Mouse (Mus musculus) lung, postnatal 0 days (tissue): Measurements from ENCODE around the gene Adgrf1. TPM values are rescaled to one million over a fixed set of nuclear protein-coding genes. Genes with fewer than 3 reads are reported as not detected.

Experiments
- ATAC-seq: fragments of 200-750 bp; cut with Nextera tagmentation; 2 replicates; pipeline ENCODE4 v1.8.0; 2017; ENCODE audit warnings: moderate library complexity
- DNase-seq: peaks from one replicate; pipeline ENCODE4 v3.0.0-alpha.2; 2016; ENCODE audit warnings: low spot score
- H3K27ac ChIP-seq: fragments of 300-500 bp; sonication (generic); 2 replicates; pipeline ENCODE4 v1.5.1; 2014; ENCODE audit warnings: antibody characterized with exemption, mild to moderate bottlenecking, low read length, mixed read lengths
- H3K27me3 ChIP-seq: fragments of 300-500 bp; sonication (generic); replicated peaks from 2 replicates; pipeline ENCODE4 v1.6.1; 2014; ENCODE audit warnings: low read length, mixed read lengths; ENCODE audit not compliant: insufficient read depth
- H3K36me3 ChIP-seq: fragments of 300-500 bp; sonication (generic); 2 replicates; pipeline ENCODE4 v1.6.1; 2014; ENCODE audit warnings: low read length, mixed read lengths; ENCODE audit not compliant: insufficient read depth
- H3K4me1 ChIP-seq: fragments of 300-500 bp; sonication (generic); 2 replicates; pipeline ENCODE4 v1.6.1; 2014; ENCODE audit warnings: antibody characterized with exemption, low read depth, low read length, mixed read lengths; ENCODE audit not compliant: insufficient read depth
- H3K4me2 ChIP-seq: fragments of 300-500 bp; sonication (generic); replicated peaks from 2 replicates; pipeline ENCODE4 v1.6.1; 2014; ENCODE audit warnings: low read depth, mild to moderate bottlenecking, low read length, moderate library complexity, mixed read lengths
- H3K4me3 ChIP-seq: fragments of 300-500 bp; sonication (generic); 2 replicates; pipeline ENCODE4 v1.5.1; 2014; ENCODE audit warnings: low read depth, low read length
- H3K9ac ChIP-seq: fragments of 300-500 bp; sonication (generic); replicated peaks from 2 replicates; pipeline ENCODE4 v1.6.1; 2014; ENCODE audit warnings: low read depth, mild to moderate bottlenecking
- H3K9me3 ChIP-seq: fragments of 300-500 bp; sonication (generic); 2 replicates; pipeline ENCODE4 v1.6.1; 2016; ENCODE audit warnings: low read length, mixed read lengths
- CTCF ChIP-seq: IDR thresholded peaks from 2 replicates; pipeline ENCODE4 v1.5.1; 2016; ENCODE audit warnings: antibody characterized with exemption, mild to moderate bottlenecking
- EP300 ChIP-seq: IDR thresholded peaks from 2 replicates; pipeline ENCODE4 v1.6.1; 2016; ENCODE audit warnings: antibody characterized with exemption, mild to moderate bottlenecking, control low read depth
- WGBS: fragments of 180-500 bp; shearing (Covaris S2); extraction: QIAGEN DNeasy Blood & Tissue Kit; methylation state at CpG from one replicate; pipeline ENCODE4 v1.1.7; 2014; 5-methylcytosine and 5-hydroxymethylcytosine counted together
- polyA plus RNA-seq: library from polyadenylated mRNA; unstranded; fragments of >200 nt; fragmentation: Nextera tagmentation; extraction: Ambion mirVana; gene quantifications from 2 replicates; pipeline ENCODE4 v1.2.1, GENCODE M21; 2015

Gene Adgrf1
- not detected in 2 replicates for polyA plus RNA-seq

GRCm38 (mm10) chr17:43270161-43270560, at the start of gene Adgrf1:
Gene Adgrf1, plus strand, starts transcription at chr17:43270329.
- Histone ChIP-seq H3K27me3 (no peaks in the 10 kb centered on the region), H3K27ac (no peak within 1 kb of the TSS), H3K4me1 (no peaks in the 10 kb centered on the region), H3K9me3 (no peaks in the 10 kb centered on the region), H3K4me2 (no peak within 1 kb of the TSS), H3K9ac (no peak within 1 kb of the TSS), H3K4me3 (no peak within 1 kb of the TSS), H3K36me3 (no peaks in the 10 kb centered on the region)
- no peak for TF ChIP-seq CTCF
- TF ChIP-seq EP300 = no peak
- no peak for DNase-seq
- ATAC-seq = no peak
- WGBS = 35% methylated on average over 6 of the region's 6 CpGs

GRCm38 (mm10) chr17:43226101-43226500, 44.0 kb upstream of the Adgrf1 start:
- no peak overlapping the region for H3K9ac ChIP-seq
- no peaks in the 10 kb centered on the region for H3K27me3 ChIP-seq
- DNase-seq = peak; percentile 22
- H3K4me2 ChIP-seq = no peak overlapping the region
- ATAC-seq = no peak
- no peak overlapping the region for H3K27ac ChIP-seq
- WGBS = 66% methylated on average over 6 of the region's 6 CpGs
- no peaks in the 10 kb centered on the region for H3K9me3 ChIP-seq
- H3K4me3 ChIP-seq = no peak overlapping the region
- H3K4me1 ChIP-seq = no peaks in the 10 kb centered on the region
- H3K36me3 ChIP-seq = no peaks in the 10 kb centered on the region
- no peak for TF ChIP-seq EP300
- TF ChIP-seq CTCF = no peak

GRCm38 (mm10) chr17:43229621-43230513, 40.3 kb upstream of the Adgrf1 start:
- H3K36me3 ChIP-seq = no peaks in the 10 kb centered on the region
- H3K4me2 ChIP-seq = peak overlapping the region; percentile 29
- WGBS = 32% methylated on average over 12 of the region's 12 CpGs
- no peak for TF ChIP-seq EP300
- peak; percentile 84 for TF ChIP-seq CTCF
- no peaks in the 10 kb centered on the region for H3K27me3 ChIP-seq
- ATAC-seq (peak; percentile 81), DNase-seq (peak; percentile 87)
- no peaks in the 10 kb centered on the region for H3K9me3 ChIP-seq
- no peak overlapping the region for H3K9ac ChIP-seq
- H3K27ac ChIP-seq = no peak overlapping the region
- H3K4me3 ChIP-seq = no peak overlapping the region
- no peaks in the 10 kb centered on the region; the same call in 1 of the 2 replicates for H3K4me1 ChIP-seq

GRCm38 (mm10) chr17:43230821-43231220, 39.3 kb upstream of the Adgrf1 start:
- Histone ChIP-seq H3K4me1 (no peaks in the 10 kb centered on the region; the same call in 1 of the 2 replicates), H3K4me3 (no peak overlapping the region), H3K27ac (no peak overlapping the region), H3K4me2 (no peak overlapping the region), H3K9ac (no peak overlapping the region), H3K27me3 (no peaks in the 10 kb centered on the region), H3K36me3 (no peaks in the 10 kb centered on the region), H3K9me3 (no peaks in the 10 kb centered on the region)
- 80% methylated on average over 7 of the region's 7 CpGs for WGBS
- ATAC-seq (no peak), DNase-seq (no peak)
- TF ChIP-seq CTCF = no peak
- no peak for TF ChIP-seq EP300

DNA sequence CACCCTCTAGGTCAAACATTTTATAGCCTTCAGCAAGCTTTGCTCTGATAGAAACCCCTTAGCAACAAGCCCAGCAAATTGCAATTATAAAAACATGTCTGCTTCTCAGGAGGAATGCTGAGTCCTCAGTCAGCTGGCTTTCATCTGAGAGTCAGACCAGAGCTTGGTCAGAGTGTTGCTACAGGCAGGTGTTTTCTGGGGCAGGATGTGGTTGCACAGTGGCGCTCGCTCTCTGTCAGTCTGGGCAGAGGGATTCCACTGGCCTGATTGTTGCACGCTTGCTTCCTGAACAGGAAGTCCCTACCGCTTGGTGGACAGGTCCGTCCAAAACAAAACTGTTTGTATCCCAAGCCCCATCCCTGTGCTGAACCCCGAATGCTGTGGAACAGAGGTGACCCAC, 37.4 kb upstream of the Adgrf1 start:
- no peak overlapping the region; the same call in 1 of the 2 replicates for H3K9ac ChIP-seq
- ATAC-seq = 0 out of 2 replicates have a peak, but pooled peaks have one; percentile 16
- H3K4me2 ChIP-seq = peak overlapping the region; percentile 22

DNA sequence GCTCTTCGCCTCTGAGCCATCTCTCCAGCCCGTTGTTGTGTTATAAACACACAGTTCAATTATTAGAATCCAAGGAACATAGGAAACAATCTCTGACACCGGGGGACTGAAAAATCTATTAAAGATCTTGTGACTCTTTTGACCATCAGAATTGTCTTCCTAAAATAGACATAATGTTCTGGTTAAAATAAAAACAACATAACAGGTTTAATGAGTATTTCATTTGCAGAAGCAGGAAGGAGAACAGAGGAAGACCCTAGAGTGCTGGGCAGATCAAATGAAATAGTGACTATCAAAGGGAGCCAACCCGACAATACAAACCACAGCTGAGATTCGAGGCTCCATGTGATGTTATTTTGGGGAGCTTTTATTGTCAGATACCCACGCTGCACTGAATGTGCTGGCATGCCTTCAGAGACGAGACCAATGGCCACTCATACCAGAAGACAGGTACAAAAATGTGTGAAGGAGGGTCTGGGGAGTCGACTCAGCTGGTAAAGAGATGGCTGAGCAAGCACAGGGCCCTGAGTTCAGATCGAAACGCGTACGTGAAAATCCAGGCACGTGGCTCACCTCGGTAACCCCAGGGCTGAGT, 33.4 kb upstream of the Adgrf1 start:
- Histone ChIP-seq H3K4me1 (no peaks in the 10 kb centered on the region; the same call in 1 of the 2 replicates), H3K4me3 (no peak overlapping the region), H3K9me3 (no peaks in the 10 kb centered on the region), H3K9ac (no peak overlapping the region), H3K36me3 (no peaks in the 10 kb centered on the region), H3K4me2 (no peak overlapping the region), H3K27me3 (no peaks in the 10 kb centered on the region), H3K27ac (no peak overlapping the region)
- no peak for ATAC-seq
- 73% methylated on average over 14 of the region's 14 CpGs for WGBS
- DNase-seq = no peak
- TF ChIP-seq EP300 (no peak), CTCF (no peak)

More for the DNA sequence above, 37.4 kb upstream of the Adgrf1 start:
- no peaks in the 10 kb centered on the region for H3K9me3 ChIP-seq
- 28% methylated on average over 6 of the region's 6 CpGs for WGBS
- H3K4me3 ChIP-seq = no peak overlapping the region; the same call in 1 of the 2 replicates
- H3K36me3 ChIP-seq = no peaks in the 10 kb centered on the region
- TF ChIP-seq CTCF (no peak), EP300 (no peak)
- no peaks in the 10 kb centered on the region; the same call in 1 of the 2 replicates for H3K4me1 ChIP-seq
- H3K27ac ChIP-seq = no peak overlapping the region
- no peaks in the 10 kb centered on the region for H3K27me3 ChIP-seq
- peak; percentile 32 for DNase-seq
